Mouse (Mus musculus) heart, postnatal 10 days (tissue): ENCODE measurements around the gene Use1. TPM values are rescaled to one million over a fixed set of nuclear protein-coding genes. Genes with fewer than 3 reads are reported as not detected.
"Not testable (repeated sequence)": the region's sequence is repeated elsewhere in the genome, so short reads cannot be mapped to it uniquely, and the experiment has no call there.

Experiments used
- DNase-seq, 2 experiments: peaks; one replicate each; pipeline ENCODE4 v3.0.0; 2021
- intact Hi-C: fragments of 180-260 bp; cut with DNase I; formaldehyde crosslinking; loops from one replicate; pipeline ENCODE4 v1.15.1; 2025
- total RNA-seq, 2 experiments: library from RNA; stranded (reverse); gene quantifications; 2 replicates each; pipeline ENCODE4 v1.2.3; 2021

The Use1 gene
- 100 to 1,000 TPM; 110 to 116 TPM for total RNA-seq

GRCm38 (mm10) chr8:71366771-71367528 is at the start of gene Use1:
TSS of gene Use1 (plus strand) at chr8:71366848.
- peak; percentile 95 to 96 for DNase-seq
- intact Hi-C loops: no loop called here

- DNase-seq, intact Hi-C loops: not testable (repeated sequence)
Measured at GRCm38 (mm10) chr8:71318610-71319009, 48.0 kb upstream of the Use1 start.

- DNase-seq, intact Hi-C loops: not testable (repeated sequence)
Measured at GRCm38 (mm10) chr8:71319760-71320159, 46.9 kb upstream of the Use1 start.

GRCm38 (mm10) chr8:71322939-71323338 is 43.7 kb upstream of the Use1 start:
- DNase-seq: no peak
- intact Hi-C loops: loop anchor here (2.0 kb wide), 1 partner anchor 50 kb away; the partner anchor contains the start of genes Haus8 and Myo9b

- peak; percentile 60 to 63 for DNase-seq
Measured at GRCm38 (mm10) chr8:71324848-71325247, 41.8 kb upstream of the Use1 start.

GRCm38 (mm10) chr8:71337834-71338233 is 28.8 kb upstream of the Use1 start:
- intact Hi-C loops, DNase-seq: not testable (repeated sequence)

More at GRCm38 (mm10) chr8:71324848-71325247, 41.8 kb upstream of the Use1 start:
- intact Hi-C loops: loop anchor here (2.0 kb wide), 1 partner anchor 64 kb away; no protein-coding TSS in a partner anchor

GRCm38 (mm10) chr8:71340625-71341024 is 26.0 kb upstream of the Use1 start:
- DNase-seq: peak; percentile 29 to 57

GRCm38 (mm10) chr8:71346581-71346980 is 20.1 kb upstream of the Use1 start:
- intact Hi-C loops: no loop called here

More at GRCm38 (mm10) chr8:71340625-71341024, 26.0 kb upstream of the Use1 start:
- intact Hi-C loops: loop anchor here (1.0 to 5.0 kb wide), 2 partner anchors 66 to 78 kb away; partner anchors contain the start of gene Ankle1

GRCm38 (mm10) chr8:71351117-71351516 is 15.5 kb upstream of the Use1 start:
- intact Hi-C loops: no loop called here
- DNase-seq: peak in 1 of 2 experiments; percentile 19

More at GRCm38 (mm10) chr8:71346581-71346980, 20.1 kb upstream of the Use1 start:
- no peak for DNase-seq

- no peak for DNase-seq
- intact Hi-C loops: no loop called here
Measured at GRCm38 (mm10) chr8:71351520-71351919, 15.1 kb upstream of the Use1 start.

- intact Hi-C loops: no loop called here
- DNase-seq: no peak
Measured at GRCm38 (mm10) chr8:71358026-71358425, 8.6 kb upstream of the Use1 start.

- intact Hi-C loops: no loop called here
- DNase-seq: no peak
Measured at GRCm38 (mm10) chr8:71367529-71368176, 1.0 kb downstream of the Use1 start.

- intact Hi-C loops: no loop called here
Measured at GRCm38 (mm10) chr8:71368366-71368765, 1.7 kb downstream of the Use1 start.

GRCm38 (mm10) chr8:71369040-71369718 is 2.5 kb downstream of the Use1 start:
- no peak for DNase-seq
- intact Hi-C loops: no loop called here

More at GRCm38 (mm10) chr8:71368366-71368765, 1.7 kb downstream of the Use1 start:
- no peak for DNase-seq

GRCm38 (mm10) chr8:71370711-71371235 is 4.1 kb downstream of the Use1 start:
- no peak for DNase-seq
- intact Hi-C loops: loop anchor here (5.0 kb wide), 1 partner anchor 37 kb away; the partner anchor contains the start of gene Ankle1

- intact Hi-C loops: loop anchor here (5.0 kb wide), 1 partner anchor 36 kb away; the partner anchor contains the start of gene Ankle1
- peak; percentile 97 for DNase-seq
Measured at GRCm38 (mm10) chr8:71371236-71371848, 4.7 kb downstream of the Use1 start, which contains the start of gene Ocel1. TSS of gene Ocel1 (plus strand) at chr8:71371298.

- intact Hi-C loops: loop anchor here (5.0 kb wide), 1 partner anchor 35 kb away; the partner anchor contains the start of gene Ankle1
- no peak for DNase-seq
Measured at GRCm38 (mm10) chr8:71372427-71372826, 5.8 kb downstream of the Use1 start.

GRCm38 (mm10) chr8:71373000-71373399 is 6.4 kb downstream of the Use1 start:
- intact Hi-C loops: loop anchor here (5.0 kb wide), 1 partner anchor 34 kb away; the partner anchor contains the start of gene Ankle1
- DNase-seq: no peak

GRCm38 (mm10) chr8:71374616-71375206 is 8.1 kb downstream of the Use1 start:
- intact Hi-C loops: loop anchor here (5.0 kb wide), 1 partner anchor 33 kb away; the partner anchor contains the start of gene Ankle1
- DNase-seq: no peak
